ENCODE assay signal across 8 mouse cellular contexts in genomic region chr9:64022562-64023366, GRCm38 (mm10). TPM values are rescaled to one million over a fixed set of nuclear protein-coding genes. Genes with fewer than 3 reads are reported as not detected.
DNase-seq lines count a peak whose midpoint lies in the region; ATAC-seq lines count a peak whose summit lies in the region.

No protein-coding gene starts in this region.

- ATAC-seq in heart, embryonic 15.5 days (replicated peaks; ENCODE audit: insufficient number of reproducible peaks, insufficient read depth, low FRiP score, low read depth): peak; percentile 75
- peak; percentile 89 for ATAC-seq in liver, embryonic 13.5 days (ENCODE audit: low read depth)
- peak; percentile 77 for ATAC-seq in stomach, embryonic 15.5 days (ENCODE audit: insufficient read depth, low FRiP score, low read depth)

- H3K4me1 ChIP-seq in brown adipose tissue, adult 24 weeks (ENCODE audit: control insufficient read depth, insufficient read depth, insufficient read length, low read length): peaks cover 6% of the 10 kb centered on the region
- peaks cover 79% of the 10 kb centered on the region for H3K4me1 ChIP-seq in forebrain, embryonic 10.5 days
- peaks cover 35% of the 10 kb centered on the region for H3K4me1 ChIP-seq in heart, embryonic 15.5 days (replicated peaks)
- peaks cover 82% of the 10 kb centered on the region for H3K4me1 ChIP-seq in liver, embryonic 13.5 days (replicated peaks)
- H3K4me1 ChIP-seq in stomach, embryonic 15.5 days: peaks cover 29% of the 10 kb centered on the region

- peak overlapping the region; percentile 84 for H3K4me2 ChIP-seq in heart, embryonic 15.5 days
- peak overlapping the region; percentile 98 for H3K4me2 ChIP-seq in liver, embryonic 13.5 days
- peak overlapping the region; percentile 95 for H3K4me2 ChIP-seq in stomach, embryonic 15.5 days

- H3K36me3 ChIP-seq in forebrain, embryonic 10.5 days (replicated peaks): no peaks in the 10 kb centered on the region
- no peaks in the 10 kb centered on the region for H3K36me3 ChIP-seq in heart, embryonic 15.5 days
- no peaks in the 10 kb centered on the region for H3K36me3 ChIP-seq in liver, embryonic 13.5 days
- H3K36me3 ChIP-seq in stomach, embryonic 15.5 days: no peaks in the 10 kb centered on the region

- peak overlapping the region; percentile 83 for H3K4me3 ChIP-seq in brown adipose tissue, adult 24 weeks (ENCODE audit: insufficient read depth, low read depth, low read length)
- peak overlapping the region; percentile 90 for H3K4me3 ChIP-seq in forebrain, embryonic 10.5 days
- peak overlapping the region; percentile 83 for H3K4me3 ChIP-seq in heart, embryonic 15.5 days
- peak overlapping the region; percentile 67 for H3K4me3 ChIP-seq in liver, embryonic 13.5 days (replicated peaks)
- H3K4me3 ChIP-seq in stomach, embryonic 15.5 days (replicated peaks): peak overlapping the region; percentile 80

- DNase-seq in CD8-positive naive resting alpha-beta T cell, adult 2 months (ENCODE audit: low read depth in 2 of 2, low spot score in 2 of 2): peak; percentile 65 to 75
- DNase-seq in forebrain, embryonic 10.5 days (ENCODE audit: extremely low spot score, low spot score): peak; percentile 97
- peak; percentile 99 for DNase-seq in kidney, postnatal 14 days
- peak; percentile 86 for DNase-seq in liver, embryonic 13.5 days
- peak; percentile 63 to 81 for DNase-seq in natural killer cell, adult 2 months (ENCODE audit: low spot score in 2 of 2)

- H3K27me3 ChIP-seq in forebrain, embryonic 10.5 days (ENCODE audit: poor library complexity, severe bottlenecking): peaks cover 40% of the 10 kb centered on the region
- no peaks in the 10 kb centered on the region for H3K27me3 ChIP-seq in heart, embryonic 15.5 days
- H3K27me3 ChIP-seq in liver, embryonic 13.5 days: peaks cover 42% of the 10 kb centered on the region
- no peaks in the 10 kb centered on the region for H3K27me3 ChIP-seq in stomach, embryonic 15.5 days (replicated peaks)

- under 1% methylated on average over 54 of the region's 54 CpGs for WGBS in forebrain, embryonic 10.5 days
- under 1% methylated on average over 53 of the region's 54 CpGs for WGBS in heart, embryonic 15.5 days
- under 1% methylated on average over 48 of the region's 54 CpGs for WGBS in liver, embryonic 13.5 days (ENCODE audit: insufficient replicate concordance)
- under 1% methylated on average over 46 of the region's 54 CpGs for WGBS in stomach, embryonic 15.5 days

- H3K9ac ChIP-seq in heart, embryonic 15.5 days: peak overlapping the region; percentile 69
- H3K9ac ChIP-seq in liver, embryonic 13.5 days: peak overlapping the region; percentile 80
- H3K9ac ChIP-seq in stomach, embryonic 15.5 days: peak overlapping the region; percentile 55

- H3K27ac ChIP-seq in brown adipose tissue, adult 24 weeks (replicated peaks; ENCODE audit: low read depth, low read length): peak overlapping the region; percentile 58
- H3K27ac ChIP-seq in forebrain, embryonic 10.5 days: peak overlapping the region; percentile 97
- peak overlapping the region; percentile 95 for H3K27ac ChIP-seq in heart, embryonic 15.5 days
- H3K27ac ChIP-seq in liver, embryonic 13.5 days: peak overlapping the region; percentile 86
- peak overlapping the region; percentile 99 for H3K27ac ChIP-seq in stomach, embryonic 15.5 days

- no peaks in the 10 kb centered on the region for H3K9me3 ChIP-seq in forebrain, embryonic 10.5 days
- no peaks in the 10 kb centered on the region for H3K9me3 ChIP-seq in heart, embryonic 15.5 days (replicated peaks)
- H3K9me3 ChIP-seq in liver, embryonic 13.5 days (replicated peaks): no peaks in the 10 kb centered on the region
- no peaks in the 10 kb centered on the region for H3K9me3 ChIP-seq in stomach, embryonic 15.5 days

RNA-seq across cellular contexts. Expression of gene Smad6, which starts 0.9 kb away (rescaled TPM):
- polyA plus RNA-seq in brown adipose tissue, adult 24 weeks (2012; ENCODE audit: insufficient read depth, insufficient read length, missing spikeins): 5.3 and 14.8 TPM in 2 replicates
- 3.6 and 3.7 TPM in 2 replicates for polyA plus RNA-seq in forebrain, embryonic 10.5 days (2016; fragmentation: Nextera tagmentation; extraction: Ambion mirVana)
- polyA plus RNA-seq in heart, embryonic 15.5 days (2015; fragmentation: Nextera tagmentation; extraction: Ambion mirVana): 16.4 and 19.8 TPM in 2 replicates
- polyA plus RNA-seq in liver, embryonic 13.5 days (2015; fragmentation: Nextera tagmentation; extraction: Ambion mirVana): 2.5 and 2.8 TPM in 2 replicates
- polyA plus RNA-seq in stomach, embryonic 15.5 days (2015; fragmentation: Nextera tagmentation; extraction: Ambion mirVana): 10.0 and 10.8 TPM in 2 replicates

Comparison
In these comparisons a context has a peak if more than half of its experiments do, and no peak if none do; other contexts are left out.
1. Peak in every context shown above with its lines: DNase-seq, ATAC-seq, H3K4me3 ChIP-seq and H3K27ac ChIP-seq.